Mouse (Mus musculus) B cell, adult 2 months (primary cell): Measurements from ENCODE around the gene Prpf31.
"Not testable (repeated sequence)": the region's sequence is repeated elsewhere in the genome, so short reads cannot be mapped to it uniquely, and the experiment has no call there.

Experiments
- DNase-seq, 2 experiments: peaks; one replicate each; pipeline ENCODE4 v3.0.0; 2022

Gene Prpf31

GRCm38 (mm10) chr7:3629543-3630477, at the start of gene Prpf31, which contains the start of gene Tfpt:
Gene Prpf31, plus strand, starts transcription at chr7:3629985.
Gene Tfpt, minus strand, starts transcription at chr7:3629929.
- peak; percentile 91 to 93 for DNase-seq

GRCm38 (mm10) chr7:3580029-3580428, 49.8 kb upstream of the Prpf31 start:
- no peak for DNase-seq

GRCm38 (mm10) chr7:3585763-3586162, 44.0 kb upstream of the Prpf31 start:
- DNase-seq, result no peak

GRCm38 (mm10) chr7:3586255-3586654, 43.5 kb upstream of the Prpf31 start:
- no peak for DNase-seq

GRCm38 (mm10) chr7:3587292-3587691, 42.5 kb upstream of the Prpf31 start:
- DNase-seq, result no peak

- no peak for DNase-seq
These were observed 39.2 kb upstream of the Prpf31 start for GRCm38 (mm10) chr7:3590550-3590949.

- DNase-seq, result peak; percentile 10 to 25
These were observed 38.3 kb upstream of the Prpf31 start for GRCm38 (mm10) chr7:3591534-3591933.

GRCm38 (mm10) chr7:3593855-3594254, 35.9 kb upstream of the Prpf31 start:
- DNase-seq, result no peak

- peak; percentile 6 to 7 for DNase-seq
These were observed 35.1 kb upstream of the Prpf31 start for GRCm38 (mm10) chr7:3594686-3595085.

GRCm38 (mm10) chr7:3595146-3595545, 34.6 kb upstream of the Prpf31 start:
- peak; percentile 33 to 43 for DNase-seq

GRCm38 (mm10) chr7:3597755-3598154, 32.0 kb upstream of the Prpf31 start:
- DNase-seq, result not testable (repeated sequence)

- DNase-seq, result peak; percentile 73 to 75
These were observed 28.7 kb upstream of the Prpf31 start for GRCm38 (mm10) chr7:3601119-3601518.

GRCm38 (mm10) chr7:3606798-3607197, 23.0 kb upstream of the Prpf31 start:
- peak; percentile 23 to 36 for DNase-seq

GRCm38 (mm10) chr7:3607391-3607790, 22.4 kb upstream of the Prpf31 start:
- no peak for DNase-seq

GRCm38 (mm10) chr7:3608668-3609067, 21.1 kb upstream of the Prpf31 start:
- DNase-seq, result no peak

- DNase-seq, result no peak
These were observed 20.7 kb upstream of the Prpf31 start for GRCm38 (mm10) chr7:3609082-3609481.

GRCm38 (mm10) chr7:3610437-3610836, 19.3 kb upstream of the Prpf31 start:
- DNase-seq, result no peak

GRCm38 (mm10) chr7:3611006-3611405, 18.8 kb upstream of the Prpf31 start:
- no peak for DNase-seq

GRCm38 (mm10) chr7:3614021-3614420, 15.8 kb upstream of the Prpf31 start:
- no peak for DNase-seq

GRCm38 (mm10) chr7:3616057-3616388, 13.8 kb upstream of the Prpf31 start, which contains the start of gene Oscar:
Gene Oscar, minus strand, starts transcription at chr7:3616157.
- no peak for DNase-seq

- no peak for DNase-seq
These were observed 13.2 kb upstream of the Prpf31 start for GRCm38 (mm10) chr7:3616389-3617241.

- peak; percentile 89 to 91 for DNase-seq
These were observed 12.4 kb upstream of the Prpf31 start, which contains the start of gene Ndufa3 for GRCm38 (mm10) chr7:3617242-3617995. Gene Ndufa3, plus strand, starts transcription at chr7:3617373.

- no peak for DNase-seq
These were observed 755 bp upstream of the Prpf31 start for GRCm38 (mm10) chr7:3629030-3629429.
